Mouse (Mus musculus): ENCODE results near the gene Prkag2.

DNA sequence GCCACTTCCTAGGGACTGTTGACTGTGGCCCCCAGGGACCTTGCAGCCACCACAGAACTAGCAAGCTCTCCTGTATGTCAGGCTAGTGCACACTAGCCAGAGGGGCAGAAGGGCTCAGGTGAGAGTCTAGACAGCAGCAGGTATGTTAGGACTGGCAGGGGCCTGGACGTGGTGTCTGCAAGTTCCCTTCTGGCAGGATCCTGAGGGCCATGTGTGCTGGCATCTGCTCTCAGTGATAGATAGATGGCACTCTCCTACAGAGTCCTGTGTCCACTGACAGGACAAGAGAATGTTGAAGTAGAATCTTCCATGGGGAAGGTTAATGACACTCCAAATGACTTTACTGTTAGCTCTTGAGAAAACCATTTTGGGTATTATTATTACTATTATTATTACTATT lies 52.8 kb downstream of the Prkag2 start:
- no peak for TF ChIP-seq MYOD1 (IDR thresholded peaks at IDR 0.05; ENCODE audit: control insufficient read depth, insufficient read length, low read depth)
- TF ChIP-seq CTCF (IDR thresholded peaks at IDR 0.05; ENCODE audit: control insufficient read depth, insufficient read depth, insufficient read length): no peak
- no peak for TF ChIP-seq CEBPB (IDR thresholded peaks at IDR 0.05; ENCODE audit: low read depth)
- no peak for TF ChIP-seq USF1 (IDR thresholded peaks at IDR 0.05; ENCODE audit: low read depth)
- TF ChIP-seq MAX (IDR thresholded peaks at IDR 0.05): no peak
